ENCODE assay signal across 8 mouse cellular contexts in the genomic region with DNA sequence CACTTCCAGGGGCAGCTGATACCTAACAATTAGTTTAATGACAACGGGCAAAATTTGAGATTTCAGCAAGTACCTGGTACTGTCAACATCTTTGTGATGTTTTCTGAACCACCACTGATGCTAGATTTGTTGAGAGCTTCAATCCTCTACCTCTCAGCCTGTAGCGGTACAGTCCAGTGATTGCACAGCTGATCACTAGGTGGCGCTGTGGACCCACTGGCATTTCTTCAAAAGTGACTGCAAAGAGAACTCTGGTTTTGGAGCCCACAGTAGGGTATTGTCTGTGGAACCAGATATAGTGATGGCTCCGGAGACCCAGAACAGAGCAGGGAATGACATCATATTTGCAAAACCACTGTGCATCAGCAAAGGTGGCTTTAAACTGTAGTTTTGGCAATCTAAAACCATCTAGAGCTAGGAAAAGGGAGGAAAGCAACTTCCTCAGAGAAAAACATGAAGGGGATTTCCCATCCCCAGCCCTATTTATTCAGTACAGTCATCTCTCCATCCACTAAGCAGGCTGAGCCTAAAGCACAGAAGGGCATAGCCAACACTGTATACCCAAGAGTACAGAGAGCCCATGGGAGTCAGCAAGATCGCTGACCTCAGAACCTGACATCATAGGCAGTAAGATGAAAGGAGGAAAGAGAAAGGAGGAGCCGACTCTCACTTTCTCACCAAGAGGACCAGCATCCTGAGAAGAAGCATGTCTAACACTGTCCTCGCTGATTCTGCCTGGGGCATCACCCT.
DNase-seq lines count a peak whose midpoint lies in the region; ATAC-seq and TF ChIP-seq lines count a peak whose summit lies in the region.

No protein-coding gene starts in this region.

- TF ChIP-seq CTCF in bone marrow macrophage, adult 2 months (IDR thresholded peaks at IDR 0.05; ENCODE audit: low read depth, low read length): peak; percentile 66
- peak; percentile 69 for TF ChIP-seq CTCF in forebrain, postnatal 0 days (IDR thresholded peaks at IDR 0.05; ENCODE audit: low read depth)
- peak; percentile 76 for TF ChIP-seq CTCF in kidney, postnatal 0 days (IDR thresholded peaks at IDR 0.05; ENCODE audit: low read depth)

- no peak for TF ChIP-seq POLR2A in bone marrow macrophage, adult 2 months (IDR thresholded peaks at IDR 0.05; ENCODE audit: borderline replicate concordance, low read depth, low read length)

- H3K9me3 ChIP-seq in midbrain, embryonic 14.5 days (ENCODE audit: control insufficient read depth, low read length): no peaks in the 10 kb centered on the region
- H3K9me3 ChIP-seq in midbrain, embryonic 13.5 days: no peaks in the 10 kb centered on the region
- H3K9me3 ChIP-seq in forebrain, postnatal 0 days (ENCODE audit: low read length): no peaks in the 10 kb centered on the region
- H3K9me3 ChIP-seq in kidney, postnatal 0 days (replicated peaks; ENCODE audit: low read length): no peaks in the 10 kb centered on the region
- no peaks in the 10 kb centered on the region for H3K9me3 ChIP-seq in liver, embryonic 13.5 days (replicated peaks)

- no peak for ATAC-seq in midbrain, embryonic 14.5 days (ENCODE audit: low FRiP score, low TSS enrichment)
- ATAC-seq in midbrain, embryonic 13.5 days: no peak
- ATAC-seq in forebrain, postnatal 0 days: peak; percentile 58; the same call in 1 of the 2 replicates
- peak; percentile 46; the same call in 1 of the 2 replicates for ATAC-seq in kidney, postnatal 0 days (replicated peaks; ENCODE audit: low FRiP score, low read depth)
- peak; percentile 61 for ATAC-seq in liver, embryonic 13.5 days (ENCODE audit: low read depth)

- 46% methylated on average over 7 of the region's 7 CpGs for WGBS in midbrain, embryonic 14.5 days
- WGBS in midbrain, embryonic 13.5 days: 47% methylated on average over 7 of the region's 7 CpGs
- WGBS in forebrain, postnatal 0 days: 48% methylated on average over 7 of the region's 7 CpGs
- WGBS in kidney, postnatal 0 days: 41% methylated on average over 7 of the region's 7 CpGs
- WGBS in liver, embryonic 13.5 days (ENCODE audit: insufficient replicate concordance): 28% methylated on average over 7 of the region's 7 CpGs

- no peak overlapping the region for H3K4me3 ChIP-seq in midbrain, embryonic 14.5 days (replicated peaks; ENCODE audit: low read depth, low read length)
- no peak overlapping the region for H3K4me3 ChIP-seq in midbrain, embryonic 13.5 days (replicated peaks)
- H3K4me3 ChIP-seq in bone marrow macrophage, adult 2 months (ENCODE audit: insufficient read depth, low read length): no peak overlapping the region
- H3K4me3 ChIP-seq in forebrain, postnatal 0 days (ENCODE audit: low read depth, low read length): no peak overlapping the region
- H3K4me3 ChIP-seq in kidney, postnatal 0 days (replicated peaks; ENCODE audit: low read depth, low read length): no peak overlapping the region
- no peak overlapping the region for H3K4me3 ChIP-seq in liver, embryonic 13.5 days (replicated peaks)

- peak; percentile 58 for DNase-seq in midbrain, embryonic 14.5 days
- peak; percentile 50 for DNase-seq in forebrain, postnatal 0 days
- DNase-seq in kidney, postnatal 0 days (ENCODE audit: low spot score): peak; percentile 46
- peak; percentile 43 for DNase-seq in liver, embryonic 13.5 days
- DNase-seq in right cerebral cortex, adult 18-20 months: peak; percentile 43
- peak; percentile 12 to 17 for DNase-seq in urinary bladder, postnatal 36 days (ENCODE audit: low spot score in 2 of 2)

- H3K36me3 ChIP-seq in midbrain, embryonic 14.5 days (ENCODE audit: control insufficient read depth, insufficient read depth, low read length): no peaks in the 10 kb centered on the region
- no peaks in the 10 kb centered on the region for H3K36me3 ChIP-seq in midbrain, embryonic 13.5 days
- no peaks in the 10 kb centered on the region for H3K36me3 ChIP-seq in forebrain, postnatal 0 days (ENCODE audit: insufficient read depth)
- H3K36me3 ChIP-seq in kidney, postnatal 0 days (ENCODE audit: insufficient read depth, low read length): no peaks in the 10 kb centered on the region
- no peaks in the 10 kb centered on the region for H3K36me3 ChIP-seq in liver, embryonic 13.5 days

- H3K4me2 ChIP-seq in midbrain, embryonic 14.5 days (ENCODE audit: low read length): no peak overlapping the region
- no peak overlapping the region for H3K4me2 ChIP-seq in midbrain, embryonic 13.5 days (replicated peaks)
- no peak overlapping the region for H3K4me2 ChIP-seq in forebrain, postnatal 0 days (ENCODE audit: low read depth)
- H3K4me2 ChIP-seq in kidney, postnatal 0 days (ENCODE audit: low read length): no peak overlapping the region
- no peak overlapping the region for H3K4me2 ChIP-seq in liver, embryonic 13.5 days

- no peak overlapping the region for H3K27ac ChIP-seq in midbrain, embryonic 14.5 days (replicated peaks; ENCODE audit: low read depth, low read length)
- no peak overlapping the region for H3K27ac ChIP-seq in midbrain, embryonic 13.5 days
- H3K27ac ChIP-seq in bone marrow macrophage, adult 2 months (ENCODE audit: insufficient read depth, low read depth, low read length): no peak overlapping the region
- H3K27ac ChIP-seq in forebrain, postnatal 0 days (ENCODE audit: low read depth, low read length): no peak overlapping the region
- no peak overlapping the region for H3K27ac ChIP-seq in kidney, postnatal 0 days
- no peak overlapping the region; the same call in 1 of the 2 replicates for H3K27ac ChIP-seq in liver, embryonic 13.5 days

- H3K4me1 ChIP-seq in midbrain, embryonic 14.5 days (ENCODE audit: control insufficient read depth, insufficient read depth, low read length): no peaks in the 10 kb centered on the region
- H3K4me1 ChIP-seq in midbrain, embryonic 13.5 days (replicated peaks): no peaks in the 10 kb centered on the region
- H3K4me1 ChIP-seq in bone marrow macrophage, adult 2 months (ENCODE audit: control insufficient read depth, insufficient read depth, low read length): peaks cover 5% of the 10 kb centered on the region
- no peaks in the 10 kb centered on the region for H3K4me1 ChIP-seq in forebrain, postnatal 0 days (ENCODE audit: insufficient read depth)
- no peaks in the 10 kb centered on the region for H3K4me1 ChIP-seq in kidney, postnatal 0 days (replicated peaks; ENCODE audit: insufficient read depth, low read length)
- peaks cover 18% of the 10 kb centered on the region for H3K4me1 ChIP-seq in liver, embryonic 13.5 days (replicated peaks)

- no peak overlapping the region for H3K9ac ChIP-seq in midbrain, embryonic 14.5 days (replicated peaks; ENCODE audit: low read length)
- no peak overlapping the region for H3K9ac ChIP-seq in midbrain, embryonic 13.5 days (replicated peaks)
- H3K9ac ChIP-seq in forebrain, postnatal 0 days: no peak overlapping the region
- no peak overlapping the region for H3K9ac ChIP-seq in kidney, postnatal 0 days (ENCODE audit: low read depth, low read length)
- no peak overlapping the region for H3K9ac ChIP-seq in liver, embryonic 13.5 days

- no peaks in the 10 kb centered on the region for H3K27me3 ChIP-seq in midbrain, embryonic 14.5 days (ENCODE audit: control insufficient read depth, insufficient read depth, low read length)
- H3K27me3 ChIP-seq in midbrain, embryonic 13.5 days: no peaks in the 10 kb centered on the region
- H3K27me3 ChIP-seq in forebrain, postnatal 0 days (ENCODE audit: insufficient read depth, low read length): no peaks in the 10 kb centered on the region
- no peaks in the 10 kb centered on the region for H3K27me3 ChIP-seq in kidney, postnatal 0 days (ENCODE audit: insufficient read depth, low read length)
- H3K27me3 ChIP-seq in liver, embryonic 13.5 days: no peaks in the 10 kb centered on the region

Comparison
In these comparisons a context has a peak if more than half of its experiments do, and no peak if none do; other contexts are left out.
1. ATAC-seq: peak in forebrain, postnatal 0 days (single experiment), kidney, postnatal 0 days (single experiment) and liver, embryonic 13.5 days (single experiment); none in midbrain, embryonic 14.5 days (single experiment) and midbrain, embryonic 13.5 days (single experiment).
2. Peak in every context shown above with its lines, with median percentiles within 50 percentile points of each other: DNase-seq and CTCF ChIP-seq.